Mouse (Mus musculus) MEL (cell line): ENCODE measurements around the gene Kcnk2. TPM values are rescaled to one million over a fixed set of nuclear protein-coding genes. Genes with fewer than 3 reads are reported as not detected.

ENCODE experiments used
- DNase-seq: peaks from one replicate; pipeline ENCODE4 v3.0.0; 2011; ENCODE audit warnings: low read depth, low spot score
- H3K27ac ChIP-seq: 2 replicates; pipeline ENCODE4 v1.5.1; 2012; ENCODE audit warnings: low read depth, mild to moderate bottlenecking, control low read depth, low read length, moderate library complexity; ENCODE audit not compliant: control insufficient read depth
- H3K27me3 ChIP-seq, 2 experiments: fragments of 150-350 bp in 1 of 2; sonication (generic) in 1 of 2; 2 replicates each; pipeline ENCODE4 v1.6.1; 2012; ENCODE audit warnings: low read length in 2 of 2, mild to moderate bottlenecking in 2 of 2, improper control_type of control experiment in 1 of 2, moderate library complexity in 1 of 2; ENCODE audit not compliant: insufficient read depth in 2 of 2, control insufficient read depth in 1 of 2
- H3K36me3 ChIP-seq, 2 experiments: 2 replicates each; pipeline ENCODE4 v1.6.1; 2012 to 2014; ENCODE audit warnings: low read length in 2 of 2, improper control_type of control experiment in 1 of 2, inconsistent platforms in 1 of 2, mild to moderate bottlenecking in 1 of 2; ENCODE audit not compliant: insufficient read depth in 2 of 2, control insufficient read depth in 1 of 2
- H3K4me1 ChIP-seq, 2 experiments: fragments of 150-350 bp in 1 of 2; sonication (generic) in 1 of 2; 2 replicates each; pipeline ENCODE4 v1.6.1; 2012; ENCODE audit warnings: low read length in 2 of 2, improper control_type of control experiment in 1 of 2, mild to moderate bottlenecking in 1 of 2; ENCODE audit not compliant: insufficient read depth in 2 of 2, control insufficient read depth in 1 of 2
- H3K4me3 ChIP-seq, 2 experiments: fragments of 150-350 bp in 1 of 2; sonication (generic) in 1 of 2; 2 replicates each; pipeline ENCODE4 v1.5.1; 2012; ENCODE audit warnings: low read depth in 2 of 2, low read length in 2 of 2, mild to moderate bottlenecking in 2 of 2, moderate library complexity in 2 of 2, control low read depth in 1 of 2, improper control_type of control experiment in 1 of 2; ENCODE audit not compliant: control insufficient read depth in 1 of 2, insufficient read depth in 1 of 2
- H3K79me2 ChIP-seq: 2 replicates; pipeline ENCODE4 v1.6.1; 2012; ENCODE audit warnings: mild to moderate bottlenecking, low read length, moderate library complexity; ENCODE audit not compliant: control insufficient read depth, poor library complexity, insufficient read depth
- H3K9ac ChIP-seq: 2 replicates; pipeline ENCODE4 v1.6.1; 2012; ENCODE audit warnings: low read depth, mild to moderate bottlenecking, control low read depth, low read length, moderate library complexity; ENCODE audit not compliant: control insufficient read depth, poor library complexity, severe bottlenecking
- H3K9me3 ChIP-seq: fragments of 150-350 bp; sonication (generic); replicated peaks from 2 replicates; pipeline ENCODE4 v1.6.1; 2012; ENCODE audit warnings: mild to moderate bottlenecking, low read length, improper control_type of control experiment, moderate library complexity; ENCODE audit not compliant: insufficient read depth
- BHLHE40 ChIP-seq: IDR thresholded peaks from 2 replicates; pipeline ENCODE4 v1.6.1; 2012; ENCODE audit warnings: low read depth, mild to moderate bottlenecking, inconsistent platforms, low read length, improper control_type of control experiment, borderline replicate concordance
- CHD1 ChIP-seq: IDR thresholded peaks from 2 replicates; pipeline ENCODE4 v1.6.1; 2012; ENCODE audit warnings: low read depth, mild to moderate bottlenecking, inconsistent platforms, low read length, improper control_type of control experiment
- CTCF ChIP-seq, 3 experiments: IDR thresholded peaks in 2 of 3; conservative IDR thresholded peaks in 1 of 3; 2 replicates each; pipeline ENCODE4 v1.5.1; 2011 to 2012; ENCODE audit warnings: low read length in 3 of 3, low read depth in 2 of 3, mild to moderate bottlenecking in 2 of 3, improper control_type of control experiment in 1 of 3, inconsistent platforms in 1 of 3, mixed read lengths in 1 of 3, moderate library complexity in 1 of 3; ENCODE audit not compliant: control insufficient read depth in 1 of 3, insufficient read depth in 1 of 3, poor library complexity in 1 of 3, severe bottlenecking in 1 of 3
- EP300 ChIP-seq, 2 experiments: IDR thresholded peaks; 2 replicates each; pipeline ENCODE4 v1.6.1; 2011; ENCODE audit warnings: improper control_type of control experiment in 2 of 2, low read length in 2 of 2, low read depth in 1 of 2, mild to moderate bottlenecking in 1 of 2
- ETS1 ChIP-seq: IDR thresholded peaks from 2 replicates; pipeline ENCODE4 v1.6.1; 2012; ENCODE audit warnings: low read depth, mild to moderate bottlenecking, inconsistent platforms, low read length, improper control_type of control experiment, moderate library complexity
- GABPA ChIP-seq: IDR thresholded peaks from 2 replicates; pipeline ENCODE4 v1.6.1; 2012; ENCODE audit warnings: low read depth, mild to moderate bottlenecking, inconsistent platforms, low read length, improper control_type of control experiment, moderate library complexity
- KAT2A ChIP-seq: conservative IDR thresholded peaks from 2 replicates; pipeline ENCODE4 v1.6.1; 2012; ENCODE audit warnings: low read depth, low read length, improper control_type of control experiment, inconsistent platforms
- MEF2A ChIP-seq: IDR thresholded peaks from 2 replicates; pipeline ENCODE4 v1.6.1; 2014; ENCODE audit warnings: low read depth, mild to moderate bottlenecking, inconsistent platforms, low read length, improper control_type of control experiment; ENCODE audit not compliant: poor library complexity, insufficient replicate concordance, severe bottlenecking; ENCODE audit errors: extremely low read depth
- MYB ChIP-seq: IDR thresholded peaks from 2 replicates; pipeline ENCODE4 v1.6.1; 2011; ENCODE audit warnings: mild to moderate bottlenecking, low read depth, low read length, improper control_type of control experiment
- MYC ChIP-seq: IDR thresholded peaks from 2 replicates; pipeline ENCODE4 v1.6.1; 2011; ENCODE audit warnings: low read depth, mild to moderate bottlenecking, low read length, improper control_type of control experiment, moderate library complexity
- POLR2A ChIP-seq, 2 experiments: IDR thresholded peaks; 2 replicates each; pipeline ENCODE4 v1.6.1; 2011 to 2012; ENCODE audit warnings: low read length in 2 of 2, mild to moderate bottlenecking in 2 of 2, control low read depth in 1 of 2, improper control_type of control experiment in 1 of 2, low read depth in 1 of 2, moderate library complexity in 1 of 2; ENCODE audit not compliant: control insufficient read depth in 1 of 2, insufficient read depth in 1 of 2, poor library complexity in 1 of 2
- POLR2AphosphoS5 ChIP-seq: IDR thresholded peaks from 2 replicates; pipeline ENCODE4 v1.6.1; 2012; ENCODE audit warnings: low read depth, borderline replicate concordance, mild to moderate bottlenecking, inconsistent platforms, low read length, moderate library complexity, mixed read lengths
- RAD21 ChIP-seq: IDR thresholded peaks from 2 replicates; pipeline ENCODE4 v1.6.1; 2011; ENCODE audit warnings: mild to moderate bottlenecking, low read depth, low read length, improper control_type of control experiment
- TBP ChIP-seq: IDR thresholded peaks from 2 replicates; pipeline ENCODE4 v1.8.0; 2011; ENCODE audit warnings: low read depth, low read length, improper control_type of control experiment
- USF1 ChIP-seq: IDR thresholded peaks from 2 replicates; pipeline ENCODE4 v1.6.1; 2014; ENCODE audit warnings: low read depth, mild to moderate bottlenecking, inconsistent platforms, low read length, improper control_type of control experiment, moderate library complexity
- ZNF384 ChIP-seq: IDR thresholded peaks from 2 replicates; pipeline ENCODE4 v1.6.1; 2012; ENCODE audit warnings: low read depth, mild to moderate bottlenecking, inconsistent platforms, low read length, improper control_type of control experiment
- polyA plus RNA-seq, 2 experiments: library from polyadenylated mRNA; stranded (reverse) in 1 of 2; unstranded in 1 of 2; fragments of >175 nt in 1 of 2; fragments of >200 nt in 1 of 2; gene quantifications; 2 replicates each; pipeline versions ENCODE4 v1.2.1 to v1.2.4; 2012; ENCODE audit warnings: low replicate concordance in 2 of 2, low read depth in 1 of 2; ENCODE audit not compliant: insufficient read length in 2 of 2, insufficient read depth in 1 of 2, missing spikeins in 1 of 2
- total RNA-seq: library from RNA; depleted of rRNA; stranded (reverse); fragments of 300-350 nt; gene quantifications from 2 replicates; pipeline ENCODE4 v1.2.3, GENCODE M21; 2012

The Kcnk2 gene
- total and polyA plus RNA-seq, 3 experiments, result not detected

DNA sequence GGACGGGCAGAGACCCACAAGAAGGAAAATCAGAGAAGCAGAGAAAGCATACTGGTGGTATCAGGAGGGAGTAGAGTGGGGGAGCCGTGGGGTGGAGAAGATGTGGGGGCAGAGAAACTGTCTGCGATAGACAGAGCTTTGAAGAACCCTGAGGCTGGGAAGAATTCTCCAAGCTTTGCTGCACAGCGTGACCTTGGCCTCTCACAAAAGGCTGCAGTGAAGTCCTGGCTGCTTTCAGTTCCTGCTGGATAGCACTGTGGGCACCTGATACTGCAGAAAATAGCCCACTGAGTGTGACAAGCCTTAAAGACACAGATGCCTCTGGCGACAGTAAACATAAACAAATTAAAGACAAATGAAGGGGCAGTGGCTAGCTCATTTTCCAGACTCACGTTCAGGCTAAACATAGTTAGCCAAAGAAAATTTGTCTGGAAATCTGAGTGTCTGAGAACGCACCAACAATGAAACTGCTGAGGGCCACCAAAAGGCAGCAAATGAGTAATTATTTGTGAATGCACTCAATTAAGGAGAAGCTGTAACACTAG is 216.8 kb downstream of the Kcnk2 start:
- Histone ChIP-seq H3K27me3 (no peaks in the 10 kb centered on the region), H3K4me3 (no peak overlapping the region), H3K4me1 (no peaks in the 10 kb centered on the region), H3K79me2 (no peaks in the 10 kb centered on the region), H3K9ac (no peak overlapping the region), H3K9me3 (no peaks in the 10 kb centered on the region), H3K27ac (no peak overlapping the region), H3K36me3 (no peaks in the 10 kb centered on the region)
- TF ChIP-seq CTCF (IDR thresholded peaks at IDR 0.05 in 2 of 3, conservative IDR thresholded peaks at IDR 0.05 in 1 of 3; ENCODE audit: control insufficient read depth in 1 of 3, insufficient read depth in 1 of 3, low read depth in 2 of 3, low read length in 3 of 3, poor library complexity in 1 of 3, severe bottlenecking in 1 of 3), result no peak
- no peak for TF ChIP-seq MYB
- TF ChIP-seq EP300 (IDR thresholded peaks at IDR 0.05; ENCODE audit: low read depth in 1 of 2, low read length in 2 of 2), result no peak
- TF ChIP-seq GABPA, result no peak
- TF ChIP-seq POLR2A (IDR thresholded peaks at IDR 0.05; ENCODE audit: control insufficient read depth in 1 of 2, insufficient read depth in 1 of 2, low read depth in 1 of 2, low read length in 2 of 2, poor library complexity in 1 of 2), result no peak
- no peak for TF ChIP-seq CHD1
- TF ChIP-seq RAD21, result no peak
- no peak for TF ChIP-seq TBP
- TF ChIP-seq POLR2AphosphoS5, result no peak
- TF ChIP-seq MYC, result no peak
- no peak for TF ChIP-seq BHLHE40
- no peak for TF ChIP-seq ETS1
- DNase-seq, result no peak

DNA sequence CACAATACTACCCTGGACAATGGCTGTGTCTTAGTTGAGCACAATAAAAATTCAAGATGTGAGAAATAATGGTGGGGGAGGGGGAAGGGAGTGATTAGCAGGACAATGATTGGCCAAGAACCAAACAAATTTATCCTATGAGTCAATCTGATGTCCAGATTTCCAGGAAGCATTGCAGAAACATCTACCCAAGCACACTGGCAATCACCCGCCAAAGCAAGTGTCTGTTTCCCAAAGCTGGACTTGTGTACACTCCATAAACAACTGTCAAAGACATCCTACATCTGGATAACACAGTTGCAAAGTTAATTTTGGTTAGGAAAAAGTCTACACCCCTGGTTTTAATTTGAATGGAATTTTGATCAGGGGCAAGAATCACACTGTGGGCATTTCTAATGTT is 224.3 kb downstream of the Kcnk2 start:
- H3K4me3 ChIP-seq, result no peak overlapping the region
- TF ChIP-seq KAT2A, result no peak
- no peak for TF ChIP-seq POLR2A (IDR thresholded peaks at IDR 0.05; ENCODE audit: control insufficient read depth in 1 of 2, insufficient read depth in 1 of 2, low read depth in 1 of 2, low read length in 2 of 2, poor library complexity in 1 of 2)
- TF ChIP-seq BHLHE40, result no peak
- TF ChIP-seq MEF2A, result no peak
- no peak for TF ChIP-seq ZNF384
- TF ChIP-seq USF1, result no peak
- no peak for TF ChIP-seq CTCF (IDR thresholded peaks at IDR 0.05 in 2 of 3, conservative IDR thresholded peaks at IDR 0.05 in 1 of 3; ENCODE audit: control insufficient read depth in 1 of 3, insufficient read depth in 1 of 3, low read depth in 2 of 3, low read length in 3 of 3, poor library complexity in 1 of 3, severe bottlenecking in 1 of 3)

More for the DNA sequence above, 224.3 kb downstream of the Kcnk2 start:
- Histone ChIP-seq H3K9me3 (no peaks in the 10 kb centered on the region), H3K27ac (no peak overlapping the region), H3K4me1 (no peaks in the 10 kb centered on the region), H3K79me2 (no peaks in the 10 kb centered on the region), H3K36me3 (no peaks in the 10 kb centered on the region), H3K9ac (no peak overlapping the region), H3K27me3 (no peaks in the 10 kb centered on the region)
- no peak for DNase-seq
